Mouse (Mus musculus): Measurements from ENCODE around the gene Pgm2.

Pgm2 gene

DNA sequence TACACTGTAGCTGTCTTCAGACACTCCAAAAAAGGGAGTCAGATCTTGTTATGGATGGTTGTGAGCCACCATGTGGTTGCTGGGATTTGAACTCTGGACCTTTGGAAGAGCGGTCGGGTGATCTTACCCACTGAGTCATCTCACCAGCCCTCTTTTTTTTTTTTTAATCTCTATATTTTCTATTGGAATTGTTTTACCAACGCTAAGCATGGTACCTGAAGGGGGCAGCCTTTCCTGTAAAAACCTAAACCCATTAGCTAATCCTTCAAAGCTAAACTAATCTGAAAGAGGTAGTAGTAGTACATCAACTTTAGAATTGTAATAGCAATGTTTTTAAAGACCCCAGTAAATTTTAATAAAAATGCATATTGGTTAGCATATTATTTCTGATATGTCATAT, 17.2 kb upstream of the Pgm2 start:
- DNase-seq (ENCODE audit: low spot score), result peak; percentile 48

- no peak for DNase-seq (ENCODE audit: low spot score)
Measured at GRCm38 (mm10) chr5:64077353-64077752, 15.4 kb upstream of the Pgm2 start.

GRCm38 (mm10) chr5:64078740-64079461, 13.8 kb upstream of the Pgm2 start:
- no peak for DNase-seq (ENCODE audit: low spot score)

DNA sequence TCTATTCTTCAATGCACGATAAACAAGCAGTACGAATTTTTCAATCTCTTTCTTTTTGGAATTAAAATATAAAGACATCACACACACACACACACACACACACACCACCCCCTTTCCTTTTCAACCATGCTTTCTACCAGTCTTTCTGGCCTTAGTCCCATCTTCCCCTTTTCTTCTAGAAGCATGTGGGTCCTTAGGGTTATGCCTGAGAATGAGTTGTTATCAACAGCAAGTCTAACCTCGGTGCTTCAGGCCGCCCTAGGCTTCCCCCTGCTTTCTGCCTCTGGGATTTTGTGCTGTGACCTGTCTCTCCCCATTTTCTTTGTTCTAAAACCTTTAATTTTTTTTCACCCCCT, 13.3 kb upstream of the Pgm2 start:
- DNase-seq (ENCODE audit: low spot score), result no peak

DNA sequence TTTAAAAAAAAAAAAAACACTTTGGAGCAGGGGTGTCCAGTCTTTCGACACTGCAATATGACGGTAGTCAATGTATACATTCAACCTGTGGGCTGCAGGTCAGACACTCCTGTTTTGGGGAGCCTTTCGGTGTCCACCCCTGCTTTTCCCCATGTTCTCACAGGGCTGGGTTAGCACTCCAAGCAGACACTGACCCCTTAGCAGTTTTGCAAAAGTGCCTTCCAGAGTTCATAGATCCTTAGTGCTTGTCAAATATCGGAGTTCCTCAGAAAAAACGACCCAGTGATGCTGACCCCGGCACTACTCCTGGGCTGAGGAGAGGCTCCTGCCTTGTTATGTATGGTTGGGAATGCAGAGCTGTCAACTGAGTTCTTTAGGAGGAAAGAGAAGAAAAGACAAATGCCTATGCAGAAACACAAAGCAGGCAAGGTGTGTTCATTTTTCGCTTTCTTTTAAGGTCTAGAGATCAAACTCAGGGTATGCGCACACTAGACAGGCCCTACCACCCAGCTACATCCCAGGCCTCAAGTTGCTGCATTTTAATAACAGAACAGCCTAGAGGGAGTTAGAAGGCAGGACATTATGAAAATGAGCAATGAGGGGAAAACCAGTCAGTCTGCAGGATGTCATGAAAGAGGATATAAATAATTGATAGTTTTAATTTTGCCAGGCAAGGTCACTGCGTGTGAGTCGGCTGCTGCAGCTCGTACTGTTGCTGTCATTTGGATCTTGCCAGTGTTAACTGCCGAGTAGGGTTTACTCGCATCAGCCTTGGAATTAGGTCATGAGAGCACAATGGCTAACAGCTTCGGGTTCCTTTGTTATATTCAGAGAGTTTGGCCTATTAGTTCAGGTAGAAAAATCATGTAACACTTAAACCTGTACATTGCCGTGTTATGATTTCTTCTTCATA, 9.0 kb upstream of the Pgm2 start:
- DNase-seq (ENCODE audit: low spot score), result no peak

GRCm38 (mm10) chr5:64085405-64085804, 7.3 kb upstream of the Pgm2 start:
- no peak for DNase-seq (ENCODE audit: low spot score)

DNA sequence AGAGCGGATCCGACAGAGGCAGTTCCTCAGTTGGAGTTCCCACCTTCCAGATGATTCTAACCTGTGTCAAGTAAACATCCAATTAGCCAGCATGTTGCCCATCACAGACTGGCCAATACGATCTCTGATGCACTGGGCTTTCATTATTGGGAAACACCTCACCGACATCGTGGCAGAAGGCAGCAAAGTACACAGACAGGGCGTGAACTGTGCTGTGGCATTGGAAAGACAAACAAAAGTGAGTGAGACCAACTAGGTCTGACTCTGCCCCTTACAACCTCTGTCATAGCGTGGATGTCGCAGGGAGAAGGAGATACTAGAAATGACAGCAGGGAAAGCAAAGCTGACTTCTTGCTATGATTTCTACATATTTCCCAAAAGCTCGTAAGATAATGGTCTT, 4.0 kb upstream of the Pgm2 start:
- no peak for DNase-seq (ENCODE audit: low spot score)

DNA sequence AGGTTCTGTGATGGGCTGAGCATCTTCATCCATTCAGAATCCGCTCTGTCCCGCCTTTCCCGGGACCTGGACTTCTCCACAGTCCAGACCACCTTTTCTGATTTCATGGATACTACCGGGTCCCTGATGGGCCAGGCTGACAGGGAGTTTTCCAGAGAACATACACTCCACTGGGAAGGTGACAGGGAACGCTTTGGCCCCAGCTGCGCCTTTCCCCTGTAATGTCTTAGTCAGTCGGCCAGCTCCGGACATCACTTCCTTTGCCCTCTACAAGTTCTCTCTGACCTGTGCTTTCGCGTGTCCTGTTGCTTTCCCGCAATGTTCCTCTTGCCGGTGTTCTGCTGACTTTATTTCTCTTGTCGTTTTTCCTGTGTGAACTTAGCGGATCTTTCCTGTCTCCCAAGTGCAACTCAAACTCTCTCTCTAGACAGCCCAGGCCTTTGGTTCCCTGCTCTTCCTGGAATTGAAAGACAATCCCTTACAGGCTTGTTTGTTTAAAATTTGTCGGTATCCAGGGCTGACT, 660 bp downstream of the Pgm2 start:
- peak; percentile 22 for DNase-seq (ENCODE audit: low spot score)

DNA sequence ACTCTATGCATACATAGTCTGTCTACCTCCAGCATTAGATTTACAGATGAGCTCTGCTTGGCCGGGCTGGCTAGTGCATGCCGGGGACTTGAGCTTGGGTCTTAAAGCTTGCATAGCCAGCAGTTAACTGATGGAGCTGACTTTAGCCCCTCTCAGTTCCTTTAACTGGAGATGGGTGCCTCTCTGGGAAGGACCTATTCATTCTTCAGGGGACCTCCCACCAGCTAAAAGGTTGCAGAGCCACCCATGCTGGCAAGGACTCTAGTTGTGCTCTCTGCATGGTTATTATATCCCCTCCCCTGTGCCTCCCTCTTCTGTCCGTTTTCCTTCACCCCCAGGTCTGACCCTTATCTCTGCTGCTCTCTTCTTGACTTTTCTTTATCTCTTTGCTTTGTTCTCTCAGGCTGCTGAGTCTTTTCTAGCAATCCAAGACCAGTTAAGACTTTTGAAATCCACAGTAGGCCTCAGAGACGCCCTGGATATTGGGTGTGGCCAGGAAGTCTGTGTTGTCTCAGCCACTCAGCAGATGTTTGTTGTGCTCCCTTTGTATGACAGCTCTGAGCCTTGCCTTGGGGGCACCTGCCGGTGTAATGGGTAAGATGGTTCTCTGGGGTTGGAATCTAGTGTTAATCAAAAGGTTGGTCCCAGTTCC, 2.7 kb downstream of the Pgm2 start:
- DNase-seq (ENCODE audit: low spot score), result no peak

DNA sequence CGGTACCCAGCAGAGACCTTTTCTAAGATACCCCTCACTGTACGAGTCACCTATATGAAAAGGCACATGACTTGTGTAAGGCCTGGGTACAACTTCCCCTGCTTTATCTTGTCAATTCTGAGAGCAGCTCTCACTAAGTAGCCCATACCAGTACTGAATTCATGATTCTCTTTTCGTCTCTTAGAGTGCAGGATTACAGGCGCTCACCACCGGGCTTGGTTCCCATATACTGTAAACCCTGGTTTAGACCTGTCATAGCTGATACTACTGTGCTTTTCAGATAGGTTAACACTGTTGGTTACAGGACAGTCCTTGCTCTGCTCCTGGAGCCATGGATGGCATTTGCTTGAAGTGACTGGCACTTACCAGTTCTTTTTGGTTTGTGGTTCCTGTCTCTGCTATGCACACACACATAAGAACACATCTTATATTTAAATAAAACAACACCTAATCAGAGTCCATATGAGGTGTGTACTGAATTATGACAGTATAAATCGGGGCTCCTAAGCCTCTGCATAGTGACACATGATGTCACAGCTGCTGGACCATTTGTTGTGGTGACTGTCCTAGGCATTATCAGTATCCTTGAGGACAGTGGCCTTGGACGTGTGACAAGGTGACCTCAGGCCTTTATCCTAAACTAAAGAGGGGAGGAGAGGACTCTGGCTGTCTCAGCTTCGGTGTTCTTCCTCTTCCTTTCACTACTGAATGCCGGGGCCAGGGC, 9.4 kb downstream of the Pgm2 start:
- DNase-seq (ENCODE audit: low spot score), result no peak

- DNase-seq (ENCODE audit: low spot score), result no peak
Measured at GRCm38 (mm10) chr5:64102717-64103075, 9.9 kb downstream of the Pgm2 start.

DNA sequence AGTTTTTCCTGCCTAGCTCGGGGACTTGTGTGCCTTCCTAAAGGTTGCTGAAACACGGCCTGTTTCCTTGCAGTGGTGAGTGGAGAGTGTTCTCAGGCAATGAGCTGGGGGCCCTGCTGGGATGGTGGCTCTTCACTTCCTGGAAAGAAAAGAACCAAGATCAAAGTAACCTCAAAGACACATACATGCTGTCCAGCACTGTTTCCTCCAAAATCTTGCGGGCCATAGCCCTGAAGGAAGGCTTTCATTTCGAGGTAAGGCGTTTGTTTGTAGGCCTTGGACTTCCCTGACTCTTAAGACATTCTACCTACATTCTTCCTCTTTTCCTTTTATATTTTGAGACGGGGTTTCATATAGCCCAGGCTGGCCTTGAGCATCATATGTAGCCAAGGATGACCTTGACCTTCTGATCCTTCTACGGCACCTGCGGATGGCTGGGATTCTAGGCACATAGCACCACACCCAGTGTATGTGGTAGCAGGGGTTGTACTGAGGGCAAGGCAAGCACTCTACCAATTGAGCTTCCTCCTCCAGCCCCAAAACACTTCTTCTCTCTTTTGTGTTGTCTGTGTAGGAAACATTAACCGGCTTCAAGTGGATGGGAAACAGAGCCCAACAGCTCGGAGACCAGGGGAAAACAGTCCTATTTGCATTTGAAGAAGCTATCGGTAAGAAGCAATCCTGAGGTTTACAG, 15.0 kb downstream of the Pgm2 start:
- no peak for DNase-seq (ENCODE audit: low spot score)

GRCm38 (mm10) chr5:64109217-64109616, 16.5 kb downstream of the Pgm2 start:
- peak; percentile 33 for DNase-seq (ENCODE audit: low spot score)

- DNase-seq (ENCODE audit: low spot score), result no peak
Measured at GRCm38 (mm10) chr5:64112360-64112759, 19.6 kb downstream of the Pgm2 start.

DNA sequence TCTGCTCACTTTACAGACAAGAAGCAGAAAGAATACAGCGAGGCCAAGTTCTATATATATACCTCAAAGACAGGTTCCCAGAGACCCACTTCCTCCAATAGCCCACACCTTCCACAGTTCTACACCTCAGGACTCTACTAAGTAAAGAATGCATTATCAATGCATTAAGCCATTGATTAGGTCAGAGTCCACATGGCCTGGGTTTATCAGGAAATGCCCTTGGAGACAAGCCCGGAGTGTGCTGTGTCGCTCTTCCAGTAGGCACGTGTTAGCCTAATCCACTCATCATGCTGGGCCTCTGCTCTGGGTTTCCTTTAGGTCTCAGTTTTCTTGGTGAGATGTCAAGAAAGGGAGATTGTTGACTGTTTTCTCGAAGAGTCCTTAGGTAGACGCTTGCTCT, 21.5 kb downstream of the Pgm2 start:
- no peak for DNase-seq (ENCODE audit: low spot score)

DNA sequence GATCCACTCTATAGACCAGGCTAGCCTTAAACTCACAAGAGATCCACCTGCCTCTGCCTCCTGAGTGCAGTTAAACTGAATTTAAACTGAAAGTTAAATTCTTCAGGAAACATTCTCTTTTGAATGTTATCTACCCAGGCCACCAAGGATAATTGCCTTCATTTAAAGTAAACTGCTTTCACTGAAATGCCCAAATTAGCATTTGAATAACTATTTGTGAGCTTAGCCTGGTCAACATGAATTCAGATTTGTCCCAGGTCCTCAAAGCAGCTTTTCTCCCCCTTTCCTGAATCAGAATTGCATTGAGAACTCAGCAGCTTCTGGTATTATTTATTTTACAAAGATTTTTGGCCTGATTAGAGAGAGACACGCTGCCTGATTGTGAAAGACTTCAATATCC, 24.4 kb downstream of the Pgm2 start:
- no peak for DNase-seq (ENCODE audit: low spot score)

DNA sequence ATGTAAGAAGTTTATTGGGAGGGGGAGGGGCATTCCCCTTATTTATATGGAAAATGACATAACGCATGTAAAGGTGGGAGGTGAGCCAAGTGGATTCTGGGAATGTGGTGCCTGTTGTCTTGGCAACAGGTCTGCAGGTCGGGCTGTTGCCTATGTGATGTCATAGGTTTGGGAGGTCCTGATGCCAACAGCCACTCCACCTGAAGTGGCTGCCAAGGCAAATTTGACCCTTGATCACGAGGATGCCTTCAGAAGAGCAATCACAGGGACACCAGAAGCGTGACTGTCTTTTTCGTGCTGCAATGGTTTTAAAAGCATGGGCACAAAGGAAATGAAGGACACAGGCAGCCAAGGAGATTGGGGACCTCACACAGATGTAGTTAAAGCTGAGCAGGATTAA, 33.0 kb downstream of the Pgm2 start:
- no peak for DNase-seq (ENCODE audit: low spot score)

- DNase-seq (ENCODE audit: low spot score), result no peak
Measured at GRCm38 (mm10) chr5:64131550-64131949, 38.8 kb downstream of the Pgm2 start.

DNA sequence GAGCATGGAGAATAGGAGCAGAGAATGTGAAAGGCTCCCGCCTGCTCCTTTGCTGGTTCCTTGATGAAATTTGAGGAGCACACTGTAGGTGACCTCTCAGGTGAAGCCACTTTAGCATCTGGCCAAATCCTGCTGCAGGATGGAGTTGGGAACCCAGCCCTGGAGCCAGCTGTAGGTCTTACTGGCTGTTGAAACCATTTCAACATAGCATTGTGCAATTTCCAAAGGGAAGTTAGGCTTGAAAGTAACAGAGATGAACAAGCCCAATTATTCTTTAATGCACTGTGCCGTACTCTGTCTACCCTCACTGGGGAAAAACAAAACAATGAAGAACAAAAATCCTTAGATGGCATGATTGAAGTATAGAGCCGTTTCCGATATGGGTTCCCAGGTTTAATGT, 41.2 kb downstream of the Pgm2 start:
- DNase-seq (ENCODE audit: low spot score), result no peak

GRCm38 (mm10) chr5:64136325-64136724, 43.6 kb downstream of the Pgm2 start:
- no peak for DNase-seq (ENCODE audit: low spot score)

DNA sequence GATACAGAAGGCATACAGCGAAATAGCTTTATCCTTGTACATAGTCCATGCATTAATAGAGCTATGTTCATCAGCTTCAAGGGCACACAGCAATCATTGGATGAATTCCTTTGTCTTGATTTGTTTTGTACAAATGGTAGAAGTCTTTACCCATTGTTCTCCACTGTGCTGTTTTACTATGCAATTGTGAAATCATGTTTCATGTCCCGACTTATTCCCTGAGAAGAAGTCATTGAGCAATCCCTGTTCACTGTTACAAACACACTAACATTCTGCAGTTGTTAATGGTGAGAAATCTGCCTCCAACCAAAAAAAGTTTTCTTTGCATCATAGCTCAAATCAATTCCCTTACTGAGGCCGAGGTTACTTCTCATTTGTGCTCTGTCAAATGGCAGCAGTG, 47.5 kb downstream of the Pgm2 start:
- DNase-seq (ENCODE audit: low spot score), result no peak

GRCm38 (mm10) chr5:64144315-64144714, 51.6 kb downstream of the Pgm2 start:
- DNase-seq (ENCODE audit: low spot score), result no peak
